Mouse (Mus musculus) ES-Bruce4 (cell line): Measurements from ENCODE around the gene Prepl. TPM values are rescaled to one million over a fixed set of nuclear protein-coding genes. Genes with fewer than 3 reads are reported as not detected.

Source experiments
- H3K27ac ChIP-seq: 2 replicates; pipeline ENCODE4 v1.5.1; 2012; ENCODE audit warnings: low read length, inconsistent platforms; ENCODE audit not compliant: insufficient read depth
- H3K27me3 ChIP-seq: 2 replicates; pipeline ENCODE4 v1.6.1; 2012; ENCODE audit warnings: mild to moderate bottlenecking, low read length, inconsistent platforms; ENCODE audit not compliant: control insufficient read depth, poor library complexity, insufficient read depth, severe bottlenecking
- H3K36me3 ChIP-seq: 2 replicates; pipeline ENCODE4 v1.6.1; 2012; ENCODE audit warnings: inconsistent platforms, mild to moderate bottlenecking, low read length, moderate library complexity; ENCODE audit not compliant: control insufficient read depth, poor library complexity, insufficient read depth, severe bottlenecking
- H3K4me1 ChIP-seq: one replicate; pipeline ENCODE4 v1.8.1; 2011; ENCODE audit warnings: low read length; ENCODE audit not compliant: control insufficient read depth, insufficient read depth
- H3K4me3 ChIP-seq: 2 replicates; pipeline ENCODE4 v1.5.1; 2011; ENCODE audit warnings: low read depth, mild to moderate bottlenecking, low read length
- H3K9ac ChIP-seq: 2 replicates; pipeline ENCODE4 v1.6.1; 2012; ENCODE audit warnings: low read depth, mild to moderate bottlenecking, inconsistent platforms; ENCODE audit not compliant: poor library complexity, severe bottlenecking
- H3K9me3 ChIP-seq: replicated peaks from 2 replicates; pipeline ENCODE4 v1.6.1; 2012; ENCODE audit warnings: mild to moderate bottlenecking, low read length, inconsistent platforms; ENCODE audit not compliant: control insufficient read depth, poor library complexity, insufficient read depth, severe bottlenecking
- CTCF ChIP-seq: IDR thresholded peaks from one replicate; pipeline ENCODE4 v1.8.1; 2011; ENCODE audit warnings: low read depth, low read length
- EP300 ChIP-seq: IDR thresholded peaks from 2 replicates; pipeline ENCODE4 v1.6.1; 2011; ENCODE audit warnings: low read depth, low read length; ENCODE audit not compliant: insufficient read depth
- POLR2A ChIP-seq: IDR thresholded peaks from one replicate; pipeline ENCODE4 v1.8.1; 2011; ENCODE audit warnings: low read length; ENCODE audit not compliant: insufficient read depth
- polyA plus RNA-seq: library from polyadenylated mRNA; stranded (reverse); fragments of >200 nt; gene quantifications from 2 replicates; pipeline ENCODE4 v1.2.4, GENCODE M21; 2011; ENCODE audit warnings: low read depth; ENCODE audit not compliant: missing spikeins, insufficient read depth, insufficient read length

Prepl gene
- polyA plus RNA-seq, 1 experiment = 32.4 TPM

GRCm38 (mm10) chr17:85067331-85067730, 22.7 kb downstream of the Prepl start:
- H3K4me1 ChIP-seq = no peaks in the 10 kb centered on the region
- peaks cover 5% of the 10 kb centered on the region; the same call in 1 of the 2 replicates for H3K36me3 ChIP-seq
- no peak overlapping the region for H3K4me3 ChIP-seq
- no peaks in the 10 kb centered on the region for H3K9me3 ChIP-seq
- TF ChIP-seq EP300 (no peak), POLR2A (no peak), CTCF (no peak)
- no peaks in the 10 kb centered on the region for H3K27me3 ChIP-seq
- H3K27ac ChIP-seq = no peak overlapping the region
- no peak overlapping the region for H3K9ac ChIP-seq

DNA sequence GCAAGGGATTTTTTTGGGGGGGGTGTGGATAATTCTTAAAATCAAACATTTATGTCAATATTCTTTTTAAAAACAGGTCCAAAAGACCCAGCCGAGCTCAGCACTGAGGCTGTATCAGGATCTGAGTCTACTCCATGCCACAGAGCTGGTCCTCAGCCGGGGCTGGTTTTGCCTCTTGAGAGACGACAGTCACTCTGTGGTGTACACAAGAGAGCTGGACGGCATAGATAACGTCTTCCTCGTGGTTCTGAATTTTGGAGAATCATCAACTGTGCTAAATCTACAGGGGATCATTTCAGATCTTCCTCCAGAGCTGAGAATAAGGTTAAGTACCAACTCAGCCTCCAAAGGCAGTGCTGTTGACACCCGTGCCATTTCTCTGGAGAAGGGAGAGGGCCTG, 26.5 kb downstream of the Prepl start:
- Histone ChIP-seq H3K27me3 (no peaks in the 10 kb centered on the region), H3K4me3 (no peak overlapping the region), H3K9me3 (no peaks in the 10 kb centered on the region), H3K27ac (no peak overlapping the region), H3K9ac (no peak overlapping the region), H3K36me3 (peaks cover 2% of the 10 kb centered on the region; the same call in 1 of the 2 replicates), H3K4me1 (no peaks in the 10 kb centered on the region)
- TF ChIP-seq EP300 (no peak), CTCF (no peak), POLR2A (no peak)

DNA sequence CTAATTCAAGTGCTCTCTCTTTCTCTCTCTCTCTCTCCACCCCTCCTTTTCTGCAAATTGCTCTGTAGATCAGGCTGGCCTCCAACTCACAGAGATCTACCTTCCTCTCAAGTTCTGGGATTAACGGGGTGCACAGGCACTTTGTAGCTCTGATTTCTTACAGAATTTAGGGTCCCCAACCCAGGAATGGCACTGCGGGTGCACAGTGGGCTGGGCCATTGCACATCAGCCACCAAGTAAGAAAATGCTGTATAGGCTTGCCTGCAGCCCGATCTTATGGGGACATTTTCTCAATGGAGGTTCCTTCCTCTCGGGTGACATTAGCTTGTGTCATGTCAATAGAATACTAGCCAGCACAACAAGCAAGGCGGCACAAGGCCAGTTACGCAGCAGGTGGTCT, 30.9 kb downstream of the Prepl start:
- H3K36me3 ChIP-seq = no peaks in the 10 kb centered on the region
- H3K4me1 ChIP-seq = no peaks in the 10 kb centered on the region
- no peak overlapping the region for H3K27ac ChIP-seq
- H3K9me3 ChIP-seq = no peaks in the 10 kb centered on the region
- no peaks in the 10 kb centered on the region for H3K27me3 ChIP-seq
- no peak for TF ChIP-seq EP300
- TF ChIP-seq CTCF = no peak
- no peak for TF ChIP-seq POLR2A
- no peak overlapping the region for H3K9ac ChIP-seq
- H3K4me3 ChIP-seq = no peak overlapping the region

DNA sequence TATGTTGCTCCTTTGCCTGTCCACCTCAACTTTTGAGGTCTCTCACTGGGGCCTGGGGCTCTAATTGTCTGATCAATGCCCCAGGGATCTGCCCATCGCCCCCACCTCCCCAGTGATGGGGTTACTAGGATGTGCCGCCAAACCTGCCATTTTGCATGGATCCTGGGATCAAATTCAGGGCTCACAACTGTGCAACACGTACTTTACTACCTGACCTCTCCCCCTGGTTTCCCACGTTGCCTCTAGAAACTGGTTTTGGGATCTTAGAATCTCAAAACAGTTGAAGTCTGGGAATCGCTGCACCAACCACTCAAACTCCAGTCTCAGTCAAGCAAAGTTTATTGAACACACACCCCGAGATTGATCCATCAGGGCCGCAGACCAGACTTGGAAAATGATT, 31.8 kb downstream of the Prepl start:
- Histone ChIP-seq H3K9ac (no peak overlapping the region), H3K9me3 (no peaks in the 10 kb centered on the region), H3K4me1 (no peaks in the 10 kb centered on the region), H3K27ac (no peak overlapping the region), H3K27me3 (no peaks in the 10 kb centered on the region), H3K36me3 (no peaks in the 10 kb centered on the region), H3K4me3 (no peak overlapping the region)
- TF ChIP-seq CTCF (no peak), POLR2A (no peak), EP300 (no peak)

DNA sequence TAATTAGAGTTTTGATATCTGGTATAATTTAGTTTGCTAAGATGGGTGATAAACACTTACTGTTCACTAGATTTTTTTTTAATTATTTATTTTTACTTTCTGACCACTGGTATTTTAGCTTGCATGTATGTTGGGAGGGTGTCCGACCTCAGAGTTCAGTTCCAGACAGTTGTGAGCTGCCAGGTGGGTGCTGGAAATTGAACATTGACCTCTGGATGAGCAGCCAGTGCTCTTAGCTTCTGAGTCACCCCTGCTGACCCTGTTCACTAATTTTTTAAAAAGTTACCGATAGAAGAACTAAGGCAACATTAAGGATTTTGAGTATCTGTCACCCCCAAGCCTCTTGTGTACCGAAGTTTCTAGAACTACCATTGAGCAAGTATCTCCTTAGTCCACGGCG, 41.7 kb downstream of the Prepl start:
- Histone ChIP-seq H3K4me3 (no peak overlapping the region), H3K4me1 (no peaks in the 10 kb centered on the region), H3K27me3 (no peaks in the 10 kb centered on the region), H3K27ac (no peak overlapping the region), H3K36me3 (no peaks in the 10 kb centered on the region), H3K9ac (no peak overlapping the region), H3K9me3 (no peaks in the 10 kb centered on the region)
- no peak for TF ChIP-seq CTCF
- no peak for TF ChIP-seq EP300
- TF ChIP-seq POLR2A = no peak

- no peak for TF ChIP-seq POLR2A
- no peak for TF ChIP-seq CTCF
- TF ChIP-seq EP300 = no peak
- no peak overlapping the region for H3K4me3 ChIP-seq
Observed at GRCm38 (mm10) chr17:85045160-85045559, 44.9 kb downstream of the Prepl start.

More at GRCm38 (mm10) chr17:85045160-85045559, 44.9 kb downstream of the Prepl start:
- H3K27me3 ChIP-seq = no peaks in the 10 kb centered on the region
- no peak overlapping the region for H3K27ac ChIP-seq
- H3K9ac ChIP-seq = no peak overlapping the region
- no peaks in the 10 kb centered on the region for H3K9me3 ChIP-seq
- H3K36me3 ChIP-seq = no peaks in the 10 kb centered on the region
- no peaks in the 10 kb centered on the region for H3K4me1 ChIP-seq
